Mouse (Mus musculus): ENCODE measurements at regions not wholly inside any gene's neighbourhood (a gene's known extent, or its start where the extent isn't known, plus 50 kb on each side); places are given as distances from the start of the nearest gene placed in this dataset.

DNA sequence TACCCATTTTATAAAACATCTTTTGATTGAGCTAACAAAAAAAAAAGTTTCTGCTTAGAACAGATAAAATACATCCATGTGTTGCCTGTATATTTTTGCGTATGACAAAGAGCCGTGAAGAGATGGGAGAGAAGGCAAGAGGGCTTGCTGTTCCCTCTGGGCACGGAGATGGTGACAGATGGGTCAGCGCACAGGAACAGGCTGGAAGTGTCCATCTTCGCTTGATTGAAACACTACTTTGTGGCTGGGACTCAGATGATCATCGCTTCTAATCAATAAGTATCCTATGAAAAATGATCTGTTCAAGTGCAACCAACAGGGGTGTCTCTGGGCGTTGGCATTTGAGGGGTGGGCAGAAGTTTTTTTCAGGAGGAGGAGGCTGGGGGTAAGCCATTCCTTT is 75.7 kb upstream of the Zbtb18 start:
- TF ChIP-seq CTCF (IDR thresholded peaks at IDR 0.05; ENCODE audit: control insufficient read depth, insufficient read depth, insufficient read length) (no peak), USF1 (IDR thresholded peaks at IDR 0.05; ENCODE audit: low read depth) (no peak), MYOG (IDR thresholded peaks at IDR 0.05; ENCODE audit: control insufficient read depth, extremely low read depth, insufficient read length) (no peak), MYOD1 (IDR thresholded peaks at IDR 0.05; ENCODE audit: control insufficient read depth, insufficient read length, low read depth) (no peak), CEBPB (IDR thresholded peaks at IDR 0.05; ENCODE audit: low read depth) (no peak), MAX (IDR thresholded peaks at IDR 0.05) (no peak)

Data from C2C12 (cell line).